Mouse (Mus musculus): ENCODE data around the gene Tex14.
"Not testable (repeated sequence)": the region's sequence is repeated elsewhere in the genome, so short reads cannot be mapped to it uniquely, and the experiment has no call there.

Gene Tex14

DNA sequence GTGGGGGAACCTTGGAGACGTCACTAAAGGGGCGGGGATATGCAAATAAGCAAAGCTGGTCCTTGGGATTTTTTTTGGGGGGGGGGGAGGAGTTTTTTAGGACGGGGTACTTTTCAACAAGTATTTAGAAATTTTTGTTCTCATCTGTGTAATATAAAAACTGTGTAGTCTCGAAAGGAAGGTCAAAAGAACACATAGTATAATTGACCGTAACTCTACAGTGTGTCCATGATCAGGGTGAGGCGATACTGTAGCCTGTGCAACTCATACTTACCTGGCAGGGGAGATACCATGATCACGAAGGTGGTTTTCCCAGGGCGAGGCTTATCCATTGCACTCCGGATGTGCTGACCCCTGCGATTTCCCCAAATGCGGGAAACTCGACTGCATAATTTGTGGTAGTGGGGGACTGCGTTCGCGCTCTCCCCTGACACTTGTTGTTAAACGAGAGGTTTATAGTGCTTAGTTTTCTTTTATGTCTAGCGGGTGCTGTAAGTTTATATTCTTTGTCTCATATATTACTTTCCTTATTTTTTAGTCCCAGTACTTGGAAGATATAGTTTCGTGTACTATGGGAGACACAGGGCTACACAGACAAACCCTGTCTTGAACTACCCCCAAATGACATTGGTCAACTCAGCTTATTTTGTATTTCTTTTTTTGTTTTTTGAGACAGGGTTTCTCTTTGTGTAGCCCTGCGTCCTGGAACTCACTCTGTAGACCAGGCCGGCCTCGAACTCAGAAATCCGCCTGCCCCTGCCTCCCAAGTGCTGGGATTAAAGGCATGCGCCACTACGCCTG is 21.8 kb downstream of the Tex14 start:
- DNase-seq = peak; percentile 92

DNA sequence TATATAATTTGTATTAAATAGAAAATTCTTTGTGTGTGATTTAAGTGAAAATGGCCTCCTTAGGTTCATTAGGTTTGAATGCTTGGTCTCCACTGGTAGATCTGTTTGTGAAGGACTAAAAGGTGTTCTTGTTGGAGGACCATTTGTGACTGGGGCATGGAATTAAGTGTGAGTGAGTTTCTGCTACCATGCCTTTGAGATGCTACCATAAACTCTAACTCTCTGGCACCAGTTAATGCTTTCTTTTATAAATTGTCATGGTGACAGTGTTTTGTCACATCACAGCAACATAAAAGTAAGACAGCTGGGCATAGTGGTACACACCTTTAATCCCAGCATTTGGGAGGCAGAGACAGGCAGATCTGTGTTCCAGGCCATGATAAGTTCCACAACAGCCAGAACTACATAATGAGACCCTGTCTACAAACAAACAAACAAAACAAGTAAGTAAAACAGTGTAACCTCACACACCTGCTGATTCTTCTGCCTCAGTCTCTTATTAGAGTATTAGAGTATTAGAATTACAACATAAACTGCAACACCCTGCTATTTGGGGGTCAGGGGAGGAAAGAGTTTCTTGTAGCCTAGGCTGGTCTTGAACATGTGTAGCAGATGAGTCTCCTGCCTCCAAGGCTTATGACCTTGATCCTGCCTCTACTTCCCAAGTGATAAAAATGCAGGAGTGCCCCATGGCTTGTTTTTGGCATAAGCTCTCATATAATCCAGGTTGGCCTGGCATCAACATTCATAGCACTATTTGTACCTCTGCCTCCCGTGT is 22.6 kb downstream of the Tex14 start:
- no peak for DNase-seq

DNA sequence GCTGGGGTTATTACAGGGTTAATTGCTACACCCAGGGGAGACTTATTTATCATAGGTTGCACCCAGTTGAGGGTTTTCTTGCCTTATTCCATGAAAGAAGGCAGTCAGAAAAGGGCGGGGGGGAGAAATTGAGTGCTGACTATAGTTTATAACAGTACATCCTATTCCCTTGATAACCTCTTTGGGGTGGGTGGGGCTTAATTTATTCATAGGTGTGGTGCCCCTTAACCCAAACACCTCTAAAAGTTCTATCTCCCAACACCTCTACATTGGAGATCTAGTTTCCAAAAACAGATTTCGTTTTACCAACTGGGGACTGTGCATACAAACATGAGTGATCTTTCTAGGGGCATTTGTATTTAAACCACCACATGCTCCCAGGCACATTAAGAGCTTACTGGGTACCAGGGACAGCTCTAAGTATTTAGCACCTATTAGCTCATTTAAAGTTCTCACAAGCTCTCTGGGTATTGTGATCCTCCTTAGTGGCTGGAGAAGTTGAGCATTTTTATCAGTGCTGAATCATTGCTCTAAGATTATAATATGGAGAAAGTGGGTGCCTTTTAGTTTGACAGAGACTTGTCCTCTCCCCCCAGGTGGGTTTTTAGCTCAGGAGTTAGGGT is 23.3 kb downstream of the Tex14 start:
- no peak for DNase-seq

GRCm38 (mm10) chr11:87429363-87429762 is 24.5 kb downstream of the Tex14 start:
- no peak for DNase-seq

DNA sequence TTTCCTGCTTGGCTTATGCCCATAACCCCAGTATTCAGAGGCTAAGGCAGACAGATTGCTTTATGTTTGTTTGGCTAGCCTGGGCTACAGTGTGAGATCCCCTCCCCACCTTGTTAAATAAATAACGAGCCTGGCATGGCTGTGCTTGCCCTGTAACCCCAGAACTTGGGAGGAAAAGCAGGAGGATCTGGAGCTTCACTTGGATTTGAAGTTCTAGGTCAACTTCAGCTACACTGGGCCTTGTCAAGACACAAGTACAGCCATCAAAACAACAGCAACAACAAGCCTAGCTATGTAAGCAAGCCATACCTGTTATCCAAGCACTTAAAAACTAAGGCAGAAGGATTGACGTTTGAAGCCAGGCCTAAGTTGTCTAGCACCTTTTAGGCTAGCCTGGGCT is 25.5 kb downstream of the Tex14 start:
- DNase-seq = no peak

DNA sequence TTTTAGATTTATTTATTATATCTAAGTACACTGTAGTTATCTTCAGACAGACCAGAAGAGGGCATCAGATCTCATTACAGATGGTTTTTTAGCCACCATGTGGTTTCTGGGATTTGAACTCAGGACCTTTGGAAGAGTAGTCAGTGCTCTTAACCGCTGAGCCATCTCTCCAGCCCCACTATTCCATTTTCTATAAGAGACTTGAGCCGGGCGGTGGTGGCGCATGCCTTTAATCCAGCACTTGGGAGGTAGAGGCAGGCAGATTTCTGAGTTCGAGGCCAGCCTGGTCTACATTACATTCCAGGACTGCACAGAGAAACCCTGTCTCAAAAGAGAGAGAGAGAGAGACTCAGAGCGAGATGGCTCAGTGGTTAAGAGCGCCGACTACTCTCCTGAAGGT is 26.9 kb downstream of the Tex14 start:
- not testable (repeated sequence) for DNase-seq

- DNase-seq = no peak
Observed at GRCm38 (mm10) chr11:87432447-87432846, 27.6 kb downstream of the Tex14 start.

GRCm38 (mm10) chr11:87432933-87433669 is 28.2 kb downstream of the Tex14 start:
- DNase-seq = no peak

GRCm38 (mm10) chr11:87435107-87435506 is 30.2 kb downstream of the Tex14 start:
- not testable (repeated sequence) for DNase-seq

- DNase-seq = no peak
Observed at GRCm38 (mm10) chr11:87436326-87437232, 31.7 kb downstream of the Tex14 start.

DNA sequence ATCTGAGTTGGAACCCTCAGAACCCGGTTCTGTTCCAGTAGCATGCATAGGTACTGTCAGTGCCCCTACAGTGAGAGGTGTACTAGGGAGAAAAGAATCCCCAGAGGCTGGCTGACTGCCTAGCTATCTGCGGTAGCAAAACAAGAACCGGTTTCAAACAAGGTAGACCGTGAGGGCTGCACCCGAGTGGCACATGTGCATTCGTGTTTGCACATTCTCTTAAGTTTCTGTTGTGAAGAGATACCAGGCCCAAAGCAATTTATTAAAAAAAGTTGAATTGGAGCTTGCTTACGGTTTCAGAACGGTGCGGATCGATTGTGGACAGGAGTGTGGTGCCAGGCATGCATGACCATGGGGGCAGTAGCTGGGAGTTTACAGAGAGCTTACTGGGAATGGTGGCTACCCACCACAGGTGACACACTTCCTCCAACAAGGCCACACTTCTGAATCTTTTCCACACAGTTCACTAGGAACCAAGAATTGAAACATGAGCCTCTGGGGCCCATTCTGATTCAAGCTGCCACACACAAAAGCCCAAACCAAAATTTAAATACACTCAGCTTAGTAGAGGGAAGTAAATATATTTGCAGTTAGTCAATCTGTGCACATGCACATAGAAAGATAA is 35.0 kb downstream of the Tex14 start:
- no peak for DNase-seq

- peak; percentile 92 for DNase-seq
Observed at GRCm38 (mm10) chr11:87442643-87443372, 37.9 kb downstream of the Tex14 start.

DNA sequence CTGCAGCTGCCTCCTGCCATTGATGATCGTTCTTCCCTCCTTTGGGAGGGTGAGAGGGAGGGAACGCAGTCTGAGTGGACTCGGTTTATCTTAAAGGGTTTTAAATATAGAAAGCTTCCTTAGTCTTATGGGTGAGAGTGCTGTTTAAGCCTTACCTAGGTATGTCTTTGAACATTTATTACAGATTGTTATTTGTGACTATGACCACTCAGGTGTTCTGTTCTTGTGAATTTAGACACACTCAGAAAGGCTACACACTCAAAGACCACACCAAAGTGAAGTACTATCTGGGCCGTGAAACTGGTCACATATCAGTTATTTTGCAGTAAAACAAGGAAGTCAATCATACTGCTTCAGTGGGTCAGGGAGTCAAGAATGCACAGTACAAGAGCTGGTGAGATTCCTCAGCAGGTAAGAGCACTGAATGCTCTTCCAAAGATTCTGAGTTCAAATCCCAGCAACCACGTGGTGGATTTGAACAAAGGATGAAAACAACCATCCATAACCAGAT is 38.6 kb downstream of the Tex14 start:
- peak; percentile 79 for DNase-seq

GRCm38 (mm10) chr11:87444056-87444455 is 39.2 kb downstream of the Tex14 start:
- DNase-seq = not testable (repeated sequence)

DNA sequence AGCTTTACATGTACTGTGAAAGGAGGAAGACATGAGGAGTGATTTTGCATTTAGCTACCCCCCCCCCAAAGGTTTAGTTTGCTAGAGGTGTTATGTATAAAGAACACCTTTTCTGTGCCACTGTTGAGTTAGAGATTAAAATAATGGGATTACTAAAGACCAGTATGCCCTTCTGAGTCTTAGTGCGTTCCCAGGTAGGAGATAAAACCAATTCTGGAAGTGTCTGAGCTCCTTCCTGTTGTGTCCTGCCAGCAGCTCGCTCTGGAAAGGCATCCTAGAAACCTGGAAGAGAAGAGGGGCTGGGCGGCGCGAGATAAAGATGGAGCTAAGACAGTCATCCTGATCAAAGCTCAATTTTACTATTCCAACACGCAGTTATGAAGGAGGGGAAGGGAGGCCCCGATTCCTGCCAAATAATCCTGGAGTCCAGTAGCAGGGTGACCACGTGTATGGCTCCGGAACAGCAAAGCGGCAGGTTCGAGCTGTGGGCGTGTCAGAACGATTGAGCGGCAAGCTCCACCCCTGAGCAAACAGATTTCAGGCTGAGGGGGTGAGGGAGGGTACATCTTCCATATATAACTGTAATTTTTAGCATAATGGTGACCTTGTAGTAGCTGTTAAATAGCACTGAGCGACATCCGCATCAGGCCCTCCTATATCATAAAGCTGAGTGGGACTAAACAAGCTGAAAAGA is 40.0 kb downstream of the Tex14 start:
- peak; percentile 56 for DNase-seq

- DNase-seq = not testable (repeated sequence)
Observed at GRCm38 (mm10) chr11:87445593-87445992, 40.7 kb downstream of the Tex14 start.

DNA sequence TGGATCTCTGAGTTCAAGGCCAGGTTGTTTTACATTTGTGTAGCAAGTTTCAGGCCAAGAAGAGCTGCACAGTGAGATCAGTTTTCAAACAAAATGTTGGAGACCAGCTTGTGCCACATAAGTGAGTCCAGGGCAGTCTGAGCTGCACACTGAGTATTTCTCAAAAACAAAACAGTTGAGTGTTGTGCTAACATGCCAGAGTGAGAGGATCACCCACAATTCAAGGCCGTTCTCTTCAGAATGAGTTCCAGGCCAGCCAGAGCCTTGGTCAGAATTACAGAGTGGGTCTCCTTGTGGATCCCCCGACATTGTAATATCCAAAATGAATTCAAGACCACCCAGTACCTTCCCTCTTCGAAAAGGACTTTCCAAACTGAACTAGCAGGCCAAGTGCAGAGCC is 41.3 kb downstream of the Tex14 start:
- DNase-seq = no peak

DNA sequence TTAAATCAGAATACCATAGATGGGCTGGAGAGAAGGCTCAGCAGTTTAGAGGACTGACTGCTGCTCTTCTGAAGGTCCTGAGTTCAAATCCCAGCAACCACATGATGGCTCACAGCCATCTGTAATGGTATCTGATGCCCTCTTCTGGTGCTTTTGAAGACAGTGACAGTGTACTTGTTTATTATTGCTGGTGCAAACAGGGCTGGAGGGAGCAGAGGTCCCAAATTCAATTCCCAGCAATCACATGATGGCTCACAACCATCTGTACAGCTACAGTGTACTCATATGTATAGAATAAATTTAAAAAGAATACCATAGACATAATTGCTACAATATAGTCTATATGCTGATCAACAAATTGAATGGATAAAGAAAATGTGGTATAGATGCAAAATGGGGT is 42.6 kb downstream of the Tex14 start:
- DNase-seq = no peak

DNA sequence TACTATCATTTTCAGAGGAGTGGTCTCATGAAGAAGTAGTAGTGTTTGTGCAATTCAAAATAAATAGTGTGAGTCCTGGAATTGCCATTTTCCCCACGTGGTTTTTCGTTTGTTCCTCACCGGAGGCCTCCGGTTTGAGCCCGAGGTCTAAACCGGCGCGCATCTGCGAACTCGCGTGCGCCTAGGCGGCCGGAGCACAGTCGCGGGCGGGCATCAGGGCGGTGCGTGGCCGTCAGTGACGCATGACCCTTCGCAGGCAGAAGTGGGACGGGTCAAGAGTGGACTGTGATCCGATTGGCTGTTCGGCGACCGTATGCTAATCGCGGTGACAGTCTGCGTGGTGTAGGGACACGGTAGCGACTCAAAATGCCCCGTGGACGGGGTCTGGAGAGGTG is 43.2 kb downstream of the Tex14 start:
- DNase-seq = peak; percentile 98

Data from cerebellum, adult 9-11 months (tissue).